Mouse (Mus musculus) brain, adult 2 months (tissue): ENCODE measurements around the gene Fam240a.
A peak's percentile ranks its signal among the peaks of the same experiment; 100 is the strongest.

Experiments
- DNase-seq: peaks from one replicate; pipeline ENCODE4 v3.0.0; 2011; ENCODE audit warnings: low read depth, low spot score

Gene Fam240a

DNA sequence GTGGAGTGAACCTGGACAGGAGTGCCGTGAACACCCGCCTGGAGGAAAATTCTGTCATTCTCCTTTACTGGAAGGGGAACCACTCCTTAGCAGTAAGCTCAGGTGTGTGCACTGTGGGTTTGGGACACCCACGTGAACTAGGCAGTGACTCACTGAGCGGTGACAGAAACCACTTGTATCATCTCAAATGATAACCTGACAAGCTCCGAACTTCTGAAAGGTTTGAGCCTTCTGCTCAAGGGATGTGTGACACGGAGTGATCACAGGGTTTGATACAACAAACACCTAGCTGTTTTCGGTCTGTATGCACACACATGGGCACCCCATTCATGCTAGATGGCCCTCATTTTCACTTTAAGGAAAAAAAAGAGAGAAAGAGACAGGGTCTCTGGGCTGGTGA lies at the start of gene Fam240a:
Gene Fam240a (minus strand): TSS at position 76 of the 400 bp plus-strand sequence.
- peak; percentile 38 for DNase-seq

DNA sequence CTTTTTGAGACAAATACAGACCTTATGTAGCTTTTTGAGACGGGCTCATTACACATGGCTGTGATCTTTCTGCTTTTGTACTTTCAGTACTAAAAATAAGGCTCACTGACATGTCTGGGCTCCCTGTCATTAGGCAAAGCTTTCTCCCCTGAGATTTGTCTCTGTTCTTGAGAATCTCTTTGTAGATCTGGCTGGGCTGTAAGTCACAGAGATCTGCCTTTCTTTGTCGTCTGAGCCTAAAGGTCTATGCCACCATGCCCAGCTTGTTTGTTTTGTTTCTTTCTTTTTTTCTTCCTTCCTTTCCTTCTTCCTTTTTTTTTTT lies 49.2 kb upstream of the Fam240a start:
- DNase-seq = no peak

DNA sequence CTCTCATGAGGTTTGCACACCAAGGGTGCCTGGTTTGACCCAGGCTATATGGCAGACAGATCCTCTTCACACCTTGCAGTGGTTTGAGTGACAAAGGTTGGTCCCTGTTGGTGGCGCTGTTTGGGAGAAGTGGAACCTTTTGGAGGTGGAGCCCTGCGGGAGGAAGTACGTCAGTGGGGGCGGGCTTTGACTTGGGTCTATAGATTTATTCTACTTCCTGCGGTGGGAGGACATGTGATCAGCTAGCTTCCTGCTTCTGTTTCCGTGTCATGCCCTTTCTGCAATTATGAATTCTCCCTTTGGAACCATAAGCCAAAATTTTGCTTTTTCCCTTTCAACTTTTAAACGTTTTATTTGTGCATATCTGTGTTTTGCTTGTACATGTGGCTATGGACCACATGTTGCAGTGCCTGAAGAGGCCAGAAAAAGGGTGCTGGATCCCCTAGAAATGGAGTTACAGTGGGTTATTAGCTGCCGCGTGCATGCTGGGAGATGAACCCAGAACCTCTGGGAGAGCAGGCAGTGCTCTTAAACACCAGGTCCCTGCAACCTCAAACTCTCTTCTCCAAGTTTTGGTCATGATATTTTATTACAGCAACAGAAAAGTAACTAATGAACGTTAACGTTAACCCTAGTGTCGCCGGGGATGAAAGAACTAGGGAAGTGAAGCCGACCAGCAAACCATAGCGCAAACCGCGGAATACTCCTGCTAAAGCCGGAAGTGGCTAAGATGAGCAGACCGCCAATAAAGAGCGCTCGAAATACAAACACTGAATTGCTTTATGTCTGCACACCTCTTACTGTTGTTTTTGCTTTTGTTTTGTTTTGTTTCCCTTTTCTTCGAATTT lies 48.6 kb upstream of the Fam240a start:
- no peak for DNase-seq

DNA sequence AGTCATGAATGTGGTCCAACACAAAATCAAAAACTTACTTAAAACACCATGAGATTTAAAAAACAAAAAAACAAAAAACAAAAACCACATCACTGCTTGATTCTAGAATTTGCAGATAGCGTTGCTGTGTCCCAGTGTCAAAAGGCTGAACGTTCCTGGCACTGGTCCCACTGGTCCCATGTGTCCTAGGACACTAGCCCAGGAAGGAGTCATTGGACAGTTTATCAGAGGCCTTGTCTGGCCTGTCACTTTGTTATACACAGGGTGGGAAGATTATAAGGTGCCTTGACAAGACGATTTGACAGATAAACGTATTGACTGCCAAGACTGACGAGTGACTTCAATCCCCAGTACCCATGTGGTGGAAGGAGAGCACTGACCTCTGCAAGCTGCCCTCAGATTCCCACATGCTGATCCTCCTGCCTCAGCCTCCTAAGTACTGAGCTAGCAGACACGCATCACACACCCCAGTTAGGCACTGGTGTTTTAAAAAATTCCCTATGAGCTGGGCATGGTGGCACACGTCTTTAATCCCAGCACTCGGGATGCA lies 47.0 kb upstream of the Fam240a start:
- DNase-seq = no peak

DNA sequence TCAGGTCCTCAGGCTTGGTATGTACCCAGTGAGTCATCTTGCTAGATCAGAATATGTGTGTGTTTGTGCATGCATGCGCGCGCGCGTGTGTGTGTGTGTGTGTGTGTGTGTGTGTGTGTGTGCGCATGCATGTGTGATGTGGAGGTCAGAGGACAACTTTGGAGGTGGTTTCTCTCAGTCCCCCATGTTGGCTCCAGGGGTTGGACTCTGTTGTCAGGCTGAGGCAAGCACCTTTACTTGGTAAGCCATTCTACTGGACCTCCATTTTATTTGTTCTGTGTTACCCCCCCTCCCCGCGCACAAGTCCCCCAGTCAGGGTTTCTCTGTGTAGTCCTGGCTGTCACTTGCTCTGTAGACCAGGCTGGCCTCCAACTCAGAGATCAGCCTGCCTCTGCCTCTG lies 44.7 kb upstream of the Fam240a start:
- DNase-seq = no peak

DNA sequence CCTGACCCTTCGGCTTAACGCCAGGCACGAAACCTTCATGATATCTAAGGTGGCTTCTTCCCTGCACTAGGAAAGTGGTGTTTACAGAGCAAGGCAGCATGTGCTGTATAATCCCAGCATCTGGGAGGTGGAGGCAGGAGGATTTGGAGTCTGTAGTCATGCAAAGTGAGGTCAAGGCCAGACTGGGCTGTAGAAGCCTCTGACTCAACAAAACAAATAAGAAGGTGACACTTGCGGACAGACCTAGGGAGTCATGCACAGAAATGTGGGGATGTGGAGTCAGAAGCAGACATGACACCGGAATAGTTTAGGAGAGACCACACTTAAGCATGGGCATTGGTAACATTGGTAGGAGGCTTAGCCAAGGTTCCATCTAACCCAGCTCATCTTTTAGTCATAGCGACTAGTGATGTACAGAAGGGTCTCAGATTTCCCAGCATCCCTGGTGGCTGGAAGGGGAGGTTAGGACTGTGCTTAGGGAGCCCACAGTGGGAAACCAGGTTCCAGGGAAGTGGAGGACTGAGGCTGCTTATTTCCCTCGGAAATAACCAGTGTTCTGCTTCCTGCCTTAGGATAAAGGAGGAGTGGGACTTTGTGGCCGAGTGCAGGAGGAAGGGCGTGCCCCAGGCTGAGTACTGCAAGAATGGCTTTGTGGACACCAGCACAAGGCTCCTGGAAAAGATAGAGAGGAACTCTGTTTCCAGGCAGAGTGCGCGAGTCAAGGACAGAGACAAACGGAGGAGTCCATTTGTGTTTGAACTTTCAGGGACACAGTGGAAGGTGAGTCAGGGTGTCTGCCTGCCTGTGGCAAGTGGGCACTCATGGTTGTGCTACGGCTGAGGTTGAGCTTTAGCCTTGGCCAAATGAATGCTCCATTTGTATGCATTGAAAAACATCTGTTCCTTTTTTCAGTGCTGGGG lies 43.8 kb upstream of the Fam240a start:
- no peak for DNase-seq

DNA sequence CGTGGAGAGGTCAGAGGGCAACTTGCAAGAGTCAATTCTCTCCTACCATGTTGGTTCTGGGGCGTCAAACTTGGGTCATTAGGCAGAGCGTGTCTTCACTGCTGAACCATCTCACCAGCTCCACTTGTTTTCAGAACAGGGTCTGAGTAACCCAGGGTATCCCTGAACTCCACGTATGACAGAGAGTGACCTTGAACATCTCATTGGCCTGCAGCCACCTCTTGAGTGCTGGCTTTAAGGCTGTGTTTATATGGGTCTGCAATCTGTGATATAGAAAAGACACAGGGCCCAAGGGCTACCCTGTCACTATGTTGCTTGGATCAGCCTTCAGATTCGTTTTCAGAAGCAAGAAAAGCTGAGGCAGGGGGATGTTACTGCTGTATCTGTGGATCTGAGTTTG lies 43.0 kb upstream of the Fam240a start:
- no peak for DNase-seq

DNA sequence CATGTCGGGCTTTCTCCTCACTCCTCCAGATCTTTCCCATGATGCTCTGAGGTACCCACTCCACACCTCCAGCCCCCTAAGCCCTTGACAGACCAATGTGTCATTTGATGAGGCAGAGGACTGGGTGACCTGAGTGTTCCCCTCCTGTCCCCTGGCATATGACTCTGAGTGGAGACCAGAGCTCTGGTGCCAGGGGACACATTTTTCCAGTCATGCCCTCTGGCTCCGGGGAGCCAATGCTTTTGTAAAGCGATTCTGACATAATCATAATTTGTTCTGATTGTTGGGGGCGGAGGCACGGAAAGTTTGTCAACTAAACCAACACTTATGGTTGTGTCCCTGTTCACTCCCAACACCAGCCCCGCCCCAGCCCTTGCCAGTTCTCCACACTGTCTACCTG lies 39.3 kb upstream of the Fam240a start:
- DNase-seq = no peak

DNA sequence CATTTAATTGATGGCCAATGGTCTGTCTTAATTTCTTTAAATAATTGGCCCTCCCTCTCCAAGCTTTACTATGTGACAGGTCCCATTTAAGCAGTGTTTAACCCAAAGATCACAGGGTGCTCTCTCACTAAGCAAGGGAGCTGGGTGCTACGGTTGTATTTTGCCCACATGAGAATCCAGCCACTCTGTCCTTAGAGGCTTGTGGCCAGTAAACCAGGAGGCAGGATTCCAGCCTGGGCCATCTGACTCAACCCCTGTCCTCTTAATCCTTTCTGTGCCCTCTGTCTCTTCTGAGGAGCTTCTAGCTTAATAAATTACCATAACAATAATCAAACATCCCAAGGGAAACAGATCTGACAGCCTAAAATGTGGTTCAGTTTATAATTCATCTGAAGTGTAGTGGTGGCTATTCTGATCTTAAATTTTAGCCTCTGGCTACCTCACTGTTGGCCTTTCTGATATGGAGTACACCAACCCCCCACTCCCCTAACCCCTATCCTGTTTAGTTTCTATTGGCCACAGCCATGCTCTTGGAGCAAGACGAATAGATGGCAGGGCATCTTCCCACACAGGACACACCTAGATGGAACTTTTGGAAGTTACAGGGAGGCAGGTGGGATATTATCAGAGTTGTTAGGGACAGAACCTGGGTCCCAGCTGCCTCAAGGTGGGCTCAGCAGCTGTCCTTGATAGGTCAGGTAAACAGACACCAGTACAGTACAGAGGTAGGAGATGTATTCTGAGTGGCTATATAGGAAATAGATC lies 38.2 kb upstream of the Fam240a start:
- DNase-seq = no peak

DNA sequence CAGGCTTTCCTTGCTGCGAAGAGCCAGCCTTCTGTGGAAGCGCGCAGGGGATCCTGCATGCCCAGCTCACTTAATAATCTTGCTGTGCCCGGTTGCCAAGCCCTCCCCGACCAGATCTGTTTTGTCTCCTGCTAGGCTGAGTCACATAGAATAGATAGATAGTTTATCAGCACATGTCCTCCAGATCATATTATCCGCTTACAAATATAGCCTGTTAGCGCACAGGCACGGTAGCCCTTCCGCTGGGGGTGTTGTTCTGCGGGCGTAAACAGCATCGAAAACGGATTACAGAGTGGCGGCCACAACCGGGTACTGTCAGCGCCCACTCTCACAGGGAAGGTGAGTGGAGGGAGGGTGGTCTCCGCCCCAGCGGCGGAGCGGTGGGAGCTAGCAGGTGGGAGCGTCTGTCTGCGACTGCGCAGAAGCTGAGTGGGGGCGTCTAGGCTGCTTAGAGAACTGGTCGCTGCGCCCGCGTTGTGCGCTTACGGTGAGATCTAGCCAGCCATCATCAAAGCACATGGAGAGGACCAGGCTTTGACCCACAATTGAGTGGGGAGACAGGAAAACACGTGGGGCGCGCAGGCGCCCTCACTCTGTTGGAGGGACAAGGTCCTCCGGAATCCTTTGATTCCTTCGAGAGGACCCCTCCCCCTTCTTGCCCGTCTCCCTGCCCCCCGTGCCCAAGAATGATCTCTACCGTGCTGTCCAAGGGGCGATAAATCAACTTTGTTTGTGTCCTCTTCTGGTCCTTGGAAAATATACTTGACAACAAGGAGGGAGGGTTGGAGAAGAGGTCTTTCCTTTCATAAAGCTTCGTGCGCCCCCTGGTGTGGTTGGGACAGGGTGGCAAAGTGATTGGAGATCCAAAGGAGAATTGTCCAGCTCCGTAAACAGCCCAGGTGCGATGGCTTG lies 37.1 kb upstream of the Fam240a start:
- peak; percentile 81 for DNase-seq

DNA sequence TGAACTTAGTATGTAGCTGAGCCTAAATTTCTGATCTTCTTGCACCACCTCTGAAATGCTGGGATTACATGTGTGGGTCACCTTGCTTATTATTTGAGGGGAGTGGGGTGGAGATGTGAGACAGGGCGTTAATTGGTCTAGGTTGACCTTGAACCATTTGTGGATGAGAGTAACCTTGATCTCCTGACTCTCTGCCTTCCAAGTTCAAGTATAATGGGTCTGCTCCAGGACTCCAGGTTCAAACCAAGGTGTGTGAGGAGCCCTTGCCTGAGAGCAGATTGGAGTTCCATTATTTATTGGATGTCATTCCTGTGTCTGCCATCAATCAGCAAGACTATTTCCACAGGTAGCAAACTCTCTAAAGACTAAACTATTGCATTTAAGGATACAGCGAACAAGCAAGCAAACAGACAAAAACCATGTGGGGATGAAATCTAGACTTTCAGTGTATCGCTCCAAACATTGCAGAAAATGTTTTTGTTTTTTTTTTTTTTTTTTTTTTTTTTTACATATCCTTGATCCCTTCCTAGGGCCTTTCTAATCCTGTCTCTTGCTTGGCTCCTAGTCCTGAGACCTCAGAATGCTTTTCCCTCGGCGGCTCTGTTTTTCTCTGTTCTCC lies 36.4 kb upstream of the Fam240a start:
- DNase-seq = no peak

DNA sequence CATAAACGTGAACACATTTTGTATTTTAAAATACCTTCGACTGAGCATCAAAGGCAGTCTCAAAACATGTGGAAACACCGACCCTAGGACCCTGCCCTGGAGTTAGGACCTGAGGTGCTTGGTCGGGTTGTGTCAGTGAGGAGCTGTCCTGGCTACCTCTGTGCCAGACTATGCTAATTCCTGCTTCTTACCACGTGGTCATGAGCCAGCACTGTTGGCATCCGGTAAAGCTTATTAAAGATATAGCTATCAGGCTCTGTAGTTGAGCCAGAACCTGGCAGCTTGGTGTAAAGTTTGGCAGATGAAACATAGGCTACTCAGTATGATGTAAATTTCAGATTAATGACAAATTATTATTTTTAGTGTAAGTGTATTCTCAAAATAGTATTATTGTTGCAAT lies 35.7 kb upstream of the Fam240a start:
- DNase-seq = no peak

DNA sequence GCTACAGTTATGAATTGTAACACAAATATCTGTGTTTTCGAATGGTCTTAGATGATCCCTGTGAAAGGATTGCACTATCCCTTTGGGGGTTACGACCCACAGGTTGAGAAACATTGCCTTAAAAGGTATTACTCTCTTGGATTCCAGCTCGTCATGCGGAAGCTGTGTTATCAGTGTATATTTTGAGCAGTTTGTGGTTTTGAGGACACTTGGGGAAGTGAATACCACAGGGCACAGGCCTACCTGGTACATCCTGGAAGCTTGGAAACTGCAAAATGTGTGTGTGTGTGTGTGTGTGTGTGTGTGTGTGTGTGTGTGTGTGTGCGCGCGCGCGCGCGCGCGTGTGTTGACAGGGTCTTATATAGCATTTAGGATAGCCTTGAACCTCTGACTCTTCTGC lies 35.2 kb upstream of the Fam240a start:
- no peak for DNase-seq

DNA sequence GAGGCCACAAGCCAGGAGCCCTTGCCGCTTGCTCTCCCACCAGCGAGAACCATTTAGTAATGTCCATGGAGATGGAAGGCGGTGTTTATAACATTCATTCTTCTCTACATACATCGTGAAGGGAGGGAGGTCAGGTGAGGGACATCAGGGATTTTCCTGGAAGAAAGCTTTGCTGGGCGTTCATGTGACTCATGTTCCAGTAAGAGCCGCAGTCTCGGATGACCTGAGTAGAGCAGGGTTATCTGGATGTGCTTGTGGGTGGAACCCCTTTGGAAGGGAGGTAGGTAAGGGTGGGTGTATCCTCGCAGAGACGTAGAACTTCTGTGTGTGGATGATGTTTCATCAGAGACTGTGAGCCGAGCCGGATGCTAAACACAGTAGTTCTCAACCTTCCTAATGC lies 34.7 kb upstream of the Fam240a start, which contains the start of gene Lrrc2:
Gene Lrrc2 (plus strand): TSS at position 149 of the 400 bp plus-strand sequence.
- no peak for DNase-seq

DNA sequence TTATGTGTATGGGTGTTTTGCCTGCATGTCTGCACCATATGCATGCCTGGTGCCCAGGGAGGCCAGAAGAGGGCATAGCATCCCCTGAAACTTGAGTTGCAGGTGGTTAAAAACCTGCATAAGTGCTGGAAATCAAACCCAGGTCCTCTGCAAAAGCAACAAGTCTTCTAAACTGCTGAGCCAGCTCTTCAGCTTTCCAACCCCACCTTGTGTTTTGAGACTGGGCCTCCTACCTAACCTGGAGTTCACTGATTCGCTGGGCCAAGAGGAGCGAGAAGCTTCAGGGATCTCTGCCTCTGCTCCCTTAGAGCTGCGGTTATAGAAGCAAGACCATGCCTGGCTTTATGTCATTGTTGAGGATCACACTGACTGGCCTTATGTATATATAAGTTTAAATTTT lies 33.4 kb upstream of the Fam240a start:
- no peak for DNase-seq

DNA sequence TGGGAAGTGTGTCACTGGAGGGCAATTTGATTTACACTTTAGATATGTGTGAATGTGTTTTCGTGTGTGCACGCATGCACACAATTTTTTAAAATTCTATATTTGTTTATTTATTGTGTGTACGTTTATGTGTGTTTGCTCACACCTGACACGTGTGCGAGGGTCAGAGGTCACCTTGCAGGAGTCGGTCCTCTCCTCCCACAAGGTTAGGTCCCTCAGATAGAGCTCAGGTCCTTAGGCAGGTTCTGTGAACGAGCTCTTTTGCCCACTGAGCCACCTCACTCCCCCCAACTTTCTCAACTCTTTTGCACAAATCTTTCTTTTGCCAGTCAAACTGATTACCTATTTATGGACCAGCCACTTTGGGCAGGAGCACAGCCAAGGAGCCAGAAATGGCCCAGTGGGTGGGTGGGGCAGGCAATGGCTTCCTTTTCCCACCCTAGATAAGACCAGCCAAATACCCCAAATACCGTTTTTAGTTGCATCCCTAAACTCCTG lies 32.2 kb upstream of the Fam240a start:
- DNase-seq = no peak

DNA sequence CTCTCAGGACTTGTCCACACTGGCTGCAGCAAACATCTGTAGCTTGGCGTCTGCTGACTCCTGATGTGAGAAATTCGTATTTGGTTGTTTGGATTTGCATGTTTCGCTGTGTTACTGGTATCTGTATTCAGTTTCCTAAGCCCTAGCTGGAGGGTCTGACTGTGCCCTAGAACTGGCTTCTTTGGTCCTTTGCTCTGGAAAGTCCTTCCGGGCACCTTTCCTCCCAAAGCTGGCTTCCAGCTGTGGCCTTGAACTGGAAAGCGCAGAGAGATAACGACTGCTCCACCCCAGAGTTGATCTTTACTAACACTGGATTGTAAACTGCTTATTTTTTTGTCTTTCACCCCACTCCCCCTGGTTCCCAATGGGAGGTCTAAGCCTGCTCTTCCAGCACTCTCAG lies 31.2 kb upstream of the Fam240a start:
- no peak for DNase-seq

DNA sequence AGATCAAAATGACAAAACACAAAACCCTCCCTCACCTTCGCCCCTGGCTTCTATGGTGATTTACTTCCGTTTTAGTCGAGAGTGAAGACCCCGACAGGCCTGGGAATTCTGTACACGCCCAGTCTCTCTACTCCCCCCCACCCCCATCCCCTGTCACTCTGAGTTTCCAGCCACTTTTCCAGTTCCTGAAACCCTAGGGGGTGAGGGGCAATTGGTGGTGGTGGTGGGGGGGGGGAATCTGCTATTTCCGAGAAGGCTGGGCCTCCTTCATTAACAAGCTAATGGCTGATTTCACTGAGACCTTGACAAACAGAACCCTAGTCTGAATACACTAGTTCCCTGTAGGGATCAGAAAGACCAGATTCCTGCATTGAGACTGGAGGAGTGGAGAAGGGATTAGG lies 30.6 kb upstream of the Fam240a start:
- no peak for DNase-seq

DNA sequence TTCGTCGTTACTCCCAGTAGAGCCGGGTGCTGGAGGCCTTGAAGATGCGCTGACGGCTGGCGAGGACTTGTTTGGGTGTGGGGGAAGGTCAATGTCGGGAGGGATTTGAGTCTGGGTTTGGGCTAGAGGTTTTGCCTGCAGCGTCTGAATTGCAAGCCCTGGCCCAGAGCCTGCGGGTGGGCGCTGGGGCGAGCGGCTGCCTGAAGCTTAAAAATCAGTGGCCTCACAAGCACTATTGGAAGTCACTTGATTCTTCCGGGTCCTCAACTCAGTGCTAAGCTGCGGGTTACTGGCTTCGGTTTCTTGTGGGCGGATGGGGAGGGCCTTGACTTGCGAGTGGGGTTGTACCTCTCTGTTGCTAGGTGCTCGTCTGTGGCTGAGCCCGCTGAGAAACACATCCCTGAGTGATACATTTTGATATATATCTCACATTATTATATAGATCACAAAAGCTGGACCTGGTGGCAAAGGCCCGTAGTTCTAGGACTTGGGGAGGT lies 29.9 kb upstream of the Fam240a start:
- no peak for DNase-seq

DNA sequence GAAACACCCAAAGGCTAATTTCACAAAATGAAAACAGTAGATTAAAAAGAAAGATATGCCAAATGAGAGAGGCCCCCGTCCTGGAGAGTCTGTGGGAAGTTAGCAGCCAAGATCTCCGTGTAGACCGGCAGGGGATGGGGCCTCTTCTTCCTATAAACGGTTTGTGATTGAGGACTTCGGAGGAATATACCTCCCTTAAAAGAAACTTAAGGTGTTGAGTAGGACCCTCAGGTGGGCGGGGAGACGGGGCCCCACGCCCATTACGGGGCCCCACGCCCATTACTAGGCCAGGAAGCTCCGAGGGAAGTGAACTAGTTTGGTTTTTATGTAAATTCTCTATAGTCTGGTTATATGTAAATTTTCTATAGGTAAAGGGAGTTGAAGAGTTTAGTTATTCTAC lies 29.3 kb upstream of the Fam240a start, which contains the start of gene Tdgf1:
Gene Tdgf1 (minus strand): TSS at position 233 of the 400 bp plus-strand sequence.
- DNase-seq = no peak
